Mouse (Mus musculus): Measurements from ENCODE around the gene Cers6. TPM values are rescaled to one million over a fixed set of nuclear protein-coding genes. Genes with fewer than 3 reads are reported as not detected.
A peak's percentile ranks its signal among the peaks of the same experiment; 100 is the strongest.

The Cers6 gene
- polyA plus RNA-seq, 1 experiment from 2014 or later, result 74.4 TPM

DNA sequence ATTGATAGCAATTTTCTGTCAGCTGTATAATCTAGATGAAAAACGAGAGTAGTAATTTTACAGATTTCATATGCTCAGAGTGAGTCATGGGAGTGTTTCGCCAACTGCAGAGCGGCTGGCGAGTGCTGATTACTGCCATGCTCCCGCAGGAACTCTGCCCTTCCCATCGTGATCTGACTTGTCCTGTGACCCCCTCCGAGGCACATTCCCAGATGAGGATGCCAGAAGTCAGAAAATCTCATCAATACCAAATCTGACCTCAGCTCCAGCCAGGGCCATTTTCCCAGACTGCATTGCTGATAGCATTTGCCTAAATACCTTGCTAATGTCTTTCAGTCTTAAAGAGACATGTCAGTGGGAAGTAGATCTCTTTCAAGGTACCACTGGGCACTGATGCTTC is 187.9 kb downstream of the Cers6 start:
- H3K4me1 ChIP-seq (replicated peaks; ENCODE audit: control insufficient read depth, insufficient read depth, low read length), result peaks cover 8% of the 10 kb centered on the region; the same call in 1 of the 2 replicates
- no peak overlapping the region for H3K9ac ChIP-seq (replicated peaks; ENCODE audit: low read depth, low read length)
- H3K4me3 ChIP-seq (replicated peaks; ENCODE audit: low read length), result no peak overlapping the region
- 72% methylated on average over 7 of the region's 7 CpGs for WGBS
- no peaks in the 10 kb centered on the region for H3K9me3 ChIP-seq (ENCODE audit: control insufficient read depth, low read length)
- H3K36me3 ChIP-seq (ENCODE audit: control insufficient read depth, insufficient read depth), result no peaks in the 10 kb centered on the region
- H3K27ac ChIP-seq (ENCODE audit: low read length), result no peak overlapping the region
- H3K27me3 ChIP-seq (replicated peaks; ENCODE audit: control insufficient read depth, insufficient read depth, low read length), result no peaks in the 10 kb centered on the region
- ATAC-seq, result no peak
- no peak overlapping the region for H3K4me2 ChIP-seq (ENCODE audit: low read length)

DNA sequence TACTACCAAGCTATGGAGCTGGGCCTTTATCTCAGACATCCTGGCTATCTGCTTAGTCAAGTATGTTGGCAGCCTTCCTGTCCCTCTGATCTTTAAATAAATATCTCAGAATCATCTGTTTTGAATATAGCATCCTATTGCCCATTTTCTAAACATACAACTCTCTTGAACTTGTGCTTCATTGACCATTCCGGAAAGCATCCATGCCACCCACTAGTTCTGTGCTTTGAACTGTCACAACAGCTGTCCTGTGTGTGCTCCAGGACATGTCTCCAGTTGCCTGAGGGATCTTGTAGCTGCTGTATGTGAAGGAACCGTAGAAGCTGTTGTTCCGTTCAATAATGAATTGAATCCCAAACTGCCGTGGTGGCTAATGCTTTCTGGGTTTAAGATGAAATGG is 188.9 kb downstream of the Cers6 start:
- Histone ChIP-seq H3K4me1 (replicated peaks; ENCODE audit: control insufficient read depth, insufficient read depth, low read length) (peaks cover 10% of the 10 kb centered on the region; the same call in 1 of the 2 replicates), H3K27ac (ENCODE audit: low read length) (no peak overlapping the region), H3K9me3 (ENCODE audit: control insufficient read depth, low read length) (no peaks in the 10 kb centered on the region), H3K4me2 (ENCODE audit: low read length) (no peak overlapping the region), H3K4me3 (replicated peaks; ENCODE audit: low read length) (no peak overlapping the region), H3K9ac (replicated peaks; ENCODE audit: low read depth, low read length) (no peak overlapping the region), H3K36me3 (ENCODE audit: control insufficient read depth, insufficient read depth) (no peaks in the 10 kb centered on the region), H3K27me3 (replicated peaks; ENCODE audit: control insufficient read depth, insufficient read depth, low read length) (no peaks in the 10 kb centered on the region)
- WGBS, result 67% methylated on average over 4 of the region's 4 CpGs
- ATAC-seq, result no peak

DNA sequence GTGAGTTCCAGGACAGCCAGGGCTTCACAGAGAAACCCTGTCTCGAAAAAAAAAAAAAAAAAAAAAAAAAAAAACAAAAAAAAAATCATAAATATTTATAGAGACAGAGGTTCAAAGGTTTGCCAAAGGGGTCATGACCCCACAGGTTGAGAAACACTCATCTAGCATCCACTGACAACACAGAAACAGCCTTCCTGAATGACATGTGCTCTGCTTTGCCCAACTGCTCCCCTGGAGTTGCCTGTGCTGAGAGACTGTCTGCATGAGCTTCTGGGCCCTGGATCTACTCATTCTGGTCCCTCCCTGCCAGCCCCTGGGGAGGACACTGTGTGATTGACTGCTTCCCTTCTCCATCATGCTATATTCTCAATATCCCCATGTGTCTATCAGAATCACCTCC is 190.4 kb downstream of the Cers6 start:
- H3K4me1 ChIP-seq (replicated peaks; ENCODE audit: control insufficient read depth, insufficient read depth, low read length), result peaks cover 10% of the 10 kb centered on the region; the same call in 1 of the 2 replicates
- WGBS, result 67% methylated on average over 1 of the region's 1 CpGs
- no peak overlapping the region for H3K9ac ChIP-seq (replicated peaks; ENCODE audit: low read depth, low read length)
- no peak for ATAC-seq
- no peak overlapping the region for H3K4me2 ChIP-seq (ENCODE audit: low read length)
- no peak overlapping the region for H3K4me3 ChIP-seq (replicated peaks; ENCODE audit: low read length)
- H3K9me3 ChIP-seq (ENCODE audit: control insufficient read depth, low read length), result no peaks in the 10 kb centered on the region
- H3K27me3 ChIP-seq (replicated peaks; ENCODE audit: control insufficient read depth, insufficient read depth, low read length), result no peaks in the 10 kb centered on the region
- H3K36me3 ChIP-seq (ENCODE audit: control insufficient read depth, insufficient read depth), result no peaks in the 10 kb centered on the region
- H3K27ac ChIP-seq (ENCODE audit: low read length), result no peak overlapping the region

DNA sequence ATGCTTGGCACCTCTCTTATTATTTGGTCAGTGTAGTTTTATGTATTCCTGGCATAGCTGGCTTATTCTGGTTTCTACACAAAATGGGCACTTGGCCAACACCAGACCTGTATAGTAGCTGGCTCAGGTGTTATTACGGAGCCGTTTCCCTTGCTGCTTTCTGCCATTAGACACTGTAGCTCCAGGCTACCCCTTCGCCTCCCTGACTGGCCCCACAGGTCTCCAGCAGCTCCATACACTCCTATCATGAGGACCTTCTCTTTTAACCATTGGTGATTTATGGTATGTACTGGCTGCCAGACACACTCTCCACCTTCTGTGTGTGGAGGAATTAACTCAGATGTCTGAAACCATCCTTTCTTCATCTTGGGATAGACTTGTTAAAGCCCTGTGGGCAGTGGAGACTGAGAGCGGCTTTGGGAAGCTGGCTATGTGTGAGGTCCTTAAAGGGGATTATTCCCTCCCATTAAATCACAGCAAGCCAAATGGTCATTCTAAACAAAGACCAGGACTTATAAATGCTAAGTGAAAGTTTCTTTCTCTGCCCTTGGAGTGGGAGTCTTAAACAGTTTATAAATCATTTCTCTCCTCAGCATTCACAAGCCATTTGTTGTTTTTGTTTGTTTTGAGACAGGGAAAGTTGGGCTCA is 192.1 kb downstream of the Cers6 start:
- H3K27me3 ChIP-seq (replicated peaks; ENCODE audit: control insufficient read depth, insufficient read depth, low read length), result no peaks in the 10 kb centered on the region
- no peaks in the 10 kb centered on the region for H3K9me3 ChIP-seq (ENCODE audit: control insufficient read depth, low read length)
- H3K4me3 ChIP-seq (replicated peaks; ENCODE audit: low read length), result no peak overlapping the region
- no peak; the same call in 1 of the 2 replicates for ATAC-seq
- no peaks in the 10 kb centered on the region for H3K36me3 ChIP-seq (ENCODE audit: control insufficient read depth, insufficient read depth)
- no peak overlapping the region for H3K27ac ChIP-seq (ENCODE audit: low read length)
- WGBS, result 51% methylated on average over 4 of the region's 4 CpGs
- H3K4me2 ChIP-seq (ENCODE audit: low read length), result no peak overlapping the region
- H3K4me1 ChIP-seq (replicated peaks; ENCODE audit: control insufficient read depth, insufficient read depth, low read length), result peaks cover 5% of the 10 kb centered on the region; the same call in 1 of the 2 replicates
- H3K9ac ChIP-seq (replicated peaks; ENCODE audit: low read depth, low read length), result no peak overlapping the region

DNA sequence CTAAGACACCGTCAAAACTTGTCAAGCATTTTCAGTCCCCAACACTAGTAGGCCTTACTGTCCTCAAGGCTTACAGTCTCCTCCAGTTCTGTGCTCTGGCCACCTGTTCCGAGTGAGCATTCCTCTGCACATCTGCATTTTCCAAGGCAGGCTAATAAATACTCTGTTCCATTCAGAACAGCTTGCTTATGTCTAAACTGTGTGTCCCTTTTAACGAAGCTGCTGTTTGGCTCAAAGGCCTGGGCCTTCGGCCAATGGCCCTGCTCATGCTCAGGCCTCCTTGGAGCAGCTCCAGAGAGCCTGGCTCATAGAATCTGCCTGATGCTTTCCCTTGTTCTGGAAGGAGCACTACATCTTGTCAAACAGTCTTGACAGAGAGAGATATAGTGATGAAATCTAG is 193.0 kb downstream of the Cers6 start:
- WGBS, result 22% methylated on average over 4 of the region's 4 CpGs
- Histone ChIP-seq H3K4me2 (ENCODE audit: low read length) (no peak overlapping the region), H3K27ac (ENCODE audit: low read length) (no peak overlapping the region), H3K4me1 (replicated peaks; ENCODE audit: control insufficient read depth, insufficient read depth, low read length) (0 out of 2 replicates have a peak, but pooled peaks cover 5% of the 10 kb centered on the region), H3K9ac (replicated peaks; ENCODE audit: low read depth, low read length) (no peak overlapping the region), H3K27me3 (replicated peaks; ENCODE audit: control insufficient read depth, insufficient read depth, low read length) (no peaks in the 10 kb centered on the region), H3K36me3 (ENCODE audit: control insufficient read depth, insufficient read depth) (no peaks in the 10 kb centered on the region), H3K4me3 (replicated peaks; ENCODE audit: low read length) (no peak overlapping the region), H3K9me3 (ENCODE audit: control insufficient read depth, low read length) (no peaks in the 10 kb centered on the region)
- ATAC-seq, result peak; percentile 82

DNA sequence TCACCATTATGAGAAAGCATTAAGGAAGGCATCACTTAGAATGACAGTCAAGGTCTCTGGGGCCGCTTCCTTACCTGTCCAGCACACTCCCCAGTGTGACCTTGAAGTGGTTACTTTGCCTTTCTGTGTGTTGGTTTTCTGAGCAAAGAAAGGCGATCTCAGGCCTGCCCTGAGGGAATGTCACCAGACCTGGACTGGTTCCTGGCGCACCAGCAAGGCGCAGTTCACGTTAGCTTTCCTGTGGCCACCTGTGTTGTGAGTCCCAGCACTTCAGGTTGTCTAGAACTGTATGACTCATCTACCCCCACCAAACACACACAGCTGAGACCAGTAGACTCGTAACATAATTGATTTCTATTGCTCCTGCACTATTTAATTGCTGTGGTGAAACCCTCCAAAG is 193.9 kb downstream of the Cers6 start:
- Histone ChIP-seq H3K36me3 (ENCODE audit: control insufficient read depth, insufficient read depth) (no peaks in the 10 kb centered on the region), H3K9ac (replicated peaks; ENCODE audit: low read depth, low read length) (no peak overlapping the region), H3K27me3 (replicated peaks; ENCODE audit: control insufficient read depth, insufficient read depth, low read length) (no peaks in the 10 kb centered on the region), H3K4me2 (ENCODE audit: low read length) (no peak overlapping the region), H3K4me1 (replicated peaks; ENCODE audit: control insufficient read depth, insufficient read depth, low read length) (0 out of 2 replicates have a peak, but pooled peaks cover 2% of the 10 kb centered on the region), H3K4me3 (replicated peaks; ENCODE audit: low read length) (no peak overlapping the region), H3K27ac (ENCODE audit: low read length) (no peak overlapping the region), H3K9me3 (ENCODE audit: control insufficient read depth, low read length) (no peaks in the 10 kb centered on the region)
- no peak for ATAC-seq
- 91% methylated on average over 6 of the region's 6 CpGs for WGBS

DNA sequence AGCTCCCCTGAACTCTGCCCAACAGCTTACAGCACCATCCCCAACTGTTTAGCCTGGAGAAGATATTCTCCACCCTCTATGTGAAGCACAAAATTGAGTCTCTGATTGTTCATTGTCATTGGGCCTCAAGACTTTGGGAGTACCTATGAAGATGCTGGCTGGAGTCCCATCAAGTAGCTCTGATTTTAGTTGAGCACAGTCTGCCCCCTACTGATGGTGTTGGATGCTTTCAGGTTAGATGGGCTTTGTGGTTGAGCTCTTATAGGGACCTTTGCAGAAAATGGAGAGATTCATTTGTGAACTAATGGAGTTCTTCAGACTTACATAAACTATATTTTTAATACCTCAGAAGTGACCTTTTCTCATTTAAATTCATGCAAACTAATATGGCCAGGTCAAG is 200.1 kb downstream of the Cers6 start:
- H3K4me3 ChIP-seq (replicated peaks; ENCODE audit: low read length), result no peak overlapping the region
- H3K4me2 ChIP-seq (ENCODE audit: low read length), result no peak overlapping the region
- no peak overlapping the region for H3K9ac ChIP-seq (replicated peaks; ENCODE audit: low read depth, low read length)
- H3K27ac ChIP-seq (ENCODE audit: low read length), result no peak overlapping the region
- ATAC-seq, result no peak
- H3K36me3 ChIP-seq (ENCODE audit: control insufficient read depth, insufficient read depth), result no peaks in the 10 kb centered on the region
- no peaks in the 10 kb centered on the region for H3K27me3 ChIP-seq (replicated peaks; ENCODE audit: control insufficient read depth, insufficient read depth, low read length)
- H3K9me3 ChIP-seq (ENCODE audit: control insufficient read depth, low read length), result no peaks in the 10 kb centered on the region
- H3K4me1 ChIP-seq (replicated peaks; ENCODE audit: control insufficient read depth, insufficient read depth, low read length), result no peaks in the 10 kb centered on the region

DNA sequence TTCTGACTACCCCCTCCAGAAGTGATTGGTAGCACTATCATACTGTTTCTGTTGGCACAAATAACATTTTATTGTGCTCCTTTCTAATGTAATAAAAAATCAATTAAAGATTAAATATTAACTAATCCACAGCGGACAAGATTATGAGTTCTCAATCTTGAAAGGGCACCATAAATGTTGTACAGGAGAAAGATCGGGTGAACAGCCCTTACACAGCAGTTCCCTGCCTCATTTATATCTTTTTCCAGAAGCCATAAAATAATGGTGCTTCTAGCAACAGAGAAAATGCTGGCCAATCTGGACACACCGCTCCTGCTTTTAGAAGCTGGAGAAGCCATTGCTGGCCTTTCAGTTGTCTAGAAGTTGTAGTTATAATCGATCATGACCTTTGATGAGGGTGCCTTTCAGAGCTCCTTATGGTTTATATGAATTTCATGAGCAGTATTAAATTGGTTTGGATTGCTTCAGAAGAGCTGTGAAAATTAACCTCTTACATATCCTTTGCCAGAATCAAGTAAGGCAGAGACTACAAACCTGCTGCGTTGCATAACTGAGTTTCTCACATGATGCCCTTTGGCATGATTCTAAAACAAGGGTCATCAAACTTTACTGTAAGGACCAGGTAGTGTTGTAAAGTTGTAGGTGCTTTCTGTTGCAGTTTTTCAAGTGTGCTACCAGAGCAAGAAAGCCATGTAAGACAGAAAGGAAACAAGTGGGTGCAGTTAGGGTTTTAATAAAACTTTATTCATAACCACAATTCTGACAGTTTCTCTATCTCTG is 200.9 kb downstream of the Cers6 start:
- H3K9me3 ChIP-seq (ENCODE audit: control insufficient read depth, low read length), result no peaks in the 10 kb centered on the region
- H3K4me2 ChIP-seq (ENCODE audit: low read length), result no peak overlapping the region
- H3K4me1 ChIP-seq (replicated peaks; ENCODE audit: control insufficient read depth, insufficient read depth, low read length), result no peaks in the 10 kb centered on the region
- no peak overlapping the region for H3K9ac ChIP-seq (replicated peaks; ENCODE audit: low read depth, low read length)
- no peaks in the 10 kb centered on the region for H3K36me3 ChIP-seq (ENCODE audit: control insufficient read depth, insufficient read depth)
- H3K27me3 ChIP-seq (replicated peaks; ENCODE audit: control insufficient read depth, insufficient read depth, low read length), result no peaks in the 10 kb centered on the region
- 95% methylated on average over 5 of the region's 5 CpGs for WGBS
- H3K27ac ChIP-seq (ENCODE audit: low read length), result no peak overlapping the region
- ATAC-seq, result no peak
- H3K4me3 ChIP-seq (replicated peaks; ENCODE audit: low read length), result no peak overlapping the region

DNA sequence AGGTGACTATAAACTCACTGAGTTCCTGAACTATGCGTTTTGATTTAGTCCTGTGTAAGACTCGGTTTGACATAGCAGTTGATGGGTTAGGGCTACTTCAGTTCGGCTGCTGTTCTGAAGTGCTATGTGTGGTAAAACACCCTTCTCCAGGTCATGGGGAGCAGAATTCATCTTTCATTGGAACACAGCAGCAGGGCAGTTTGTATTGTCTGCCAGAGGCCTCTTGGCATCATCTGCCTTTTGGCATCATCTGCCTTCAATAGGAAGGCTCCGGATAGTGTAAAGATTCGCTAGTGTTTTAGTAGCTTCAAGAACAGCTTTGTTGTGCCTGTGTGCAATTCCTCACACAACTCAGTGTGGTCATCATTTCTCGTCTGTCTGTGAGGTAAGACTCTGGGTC is 203.5 kb downstream of the Cers6 start:
- no peak for ATAC-seq
- Histone ChIP-seq H3K4me3 (replicated peaks; ENCODE audit: low read length) (no peak overlapping the region), H3K9me3 (ENCODE audit: control insufficient read depth, low read length) (no peaks in the 10 kb centered on the region), H3K27me3 (replicated peaks; ENCODE audit: control insufficient read depth, insufficient read depth, low read length) (no peaks in the 10 kb centered on the region), H3K4me2 (ENCODE audit: low read length) (no peak overlapping the region), H3K4me1 (replicated peaks; ENCODE audit: control insufficient read depth, insufficient read depth, low read length) (no peaks in the 10 kb centered on the region), H3K27ac (ENCODE audit: low read length) (no peak overlapping the region), H3K36me3 (ENCODE audit: control insufficient read depth, insufficient read depth) (no peaks in the 10 kb centered on the region), H3K9ac (replicated peaks; ENCODE audit: low read depth, low read length) (no peak overlapping the region)
- WGBS, result 86% methylated on average over 6 of the region's 6 CpGs
